Mouse (Mus musculus): ENCODE measurements around the gene Dda1.

Dda1 gene

GRCm38 (mm10) chr8:71467201-71467600 is 1.8 kb upstream of the Dda1 start:
- in situ Hi-C loops (cut with MboI; ENCODE audit: unreplicated experiment in 2 of 2), result no loop called here

GRCm38 (mm10) chr8:71468001-71468400 is 998 bp upstream of the Dda1 start:
- in situ Hi-C loops (cut with MboI; ENCODE audit: unreplicated experiment in 2 of 2), result no loop called here

DNA sequence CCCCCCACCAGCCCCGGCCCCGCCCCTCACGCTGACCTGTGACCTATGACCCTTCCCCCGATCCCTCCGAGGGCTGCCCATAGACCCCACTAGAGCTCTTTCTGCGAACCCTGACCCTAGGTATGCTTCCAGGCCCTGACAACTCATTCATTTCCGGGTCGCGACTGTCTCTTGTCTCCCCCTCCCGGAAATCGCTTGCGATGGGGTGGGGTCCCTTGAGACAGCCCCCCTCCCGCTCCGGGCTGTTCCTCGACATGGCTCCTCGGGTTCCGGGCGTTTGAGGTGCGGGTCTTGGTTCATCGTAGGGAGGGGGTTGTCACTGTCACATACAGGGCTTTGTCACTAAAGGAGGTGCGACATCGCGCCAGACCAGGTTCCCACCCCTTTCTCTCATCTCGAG is 412 bp downstream of the Dda1 start:
- in situ Hi-C loops (cut with MboI; ENCODE audit: unreplicated experiment in 2 of 2), result no loop called here

- in situ Hi-C loops (cut with MboI; ENCODE audit: unreplicated experiment in 2 of 2), result no loop called here
Measured at GRCm38 (mm10) chr8:71470146-71470912, 1.3 kb downstream of the Dda1 start.

DNA sequence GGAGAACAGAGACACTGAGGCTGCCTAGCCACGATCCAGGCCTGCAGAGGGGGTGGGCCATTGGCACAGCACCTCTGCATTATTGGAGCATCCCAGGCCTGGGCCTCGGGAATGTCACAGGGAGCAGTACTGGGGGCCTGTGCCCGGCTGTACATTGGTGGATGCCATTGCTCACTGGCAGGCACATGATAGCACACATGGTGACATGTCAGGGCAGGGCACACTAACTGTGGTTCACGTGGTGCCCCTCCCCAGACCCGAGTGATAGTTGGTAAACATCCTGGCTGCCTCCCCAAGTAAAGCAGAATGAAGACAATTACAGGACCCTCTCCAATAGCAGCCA is 1.9 kb downstream of the Dda1 start:
- in situ Hi-C loops (cut with MboI; ENCODE audit: unreplicated experiment in 2 of 2), result no loop called here

DNA sequence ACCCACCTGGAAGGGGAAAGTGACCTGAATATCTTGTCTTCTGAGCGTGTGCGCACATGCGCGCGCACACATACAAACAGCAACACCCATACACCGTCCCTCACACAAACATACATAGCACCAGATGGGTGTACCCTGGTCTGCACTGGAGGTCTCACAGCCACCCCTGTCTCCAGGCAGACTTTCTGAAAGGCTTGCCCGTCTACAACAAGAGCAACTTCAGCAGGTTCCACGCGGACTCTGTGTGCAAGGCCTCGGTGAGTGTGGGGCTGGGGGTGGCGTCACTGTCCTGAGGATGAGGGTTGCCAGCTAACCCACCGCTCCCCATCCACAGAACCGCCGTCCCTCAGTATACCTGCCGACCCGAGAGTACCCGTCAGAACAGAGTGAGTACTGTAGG is 2.9 kb downstream of the Dda1 start:
- in situ Hi-C loops (cut with MboI; ENCODE audit: unreplicated experiment in 2 of 2), result no loop called here

DNA sequence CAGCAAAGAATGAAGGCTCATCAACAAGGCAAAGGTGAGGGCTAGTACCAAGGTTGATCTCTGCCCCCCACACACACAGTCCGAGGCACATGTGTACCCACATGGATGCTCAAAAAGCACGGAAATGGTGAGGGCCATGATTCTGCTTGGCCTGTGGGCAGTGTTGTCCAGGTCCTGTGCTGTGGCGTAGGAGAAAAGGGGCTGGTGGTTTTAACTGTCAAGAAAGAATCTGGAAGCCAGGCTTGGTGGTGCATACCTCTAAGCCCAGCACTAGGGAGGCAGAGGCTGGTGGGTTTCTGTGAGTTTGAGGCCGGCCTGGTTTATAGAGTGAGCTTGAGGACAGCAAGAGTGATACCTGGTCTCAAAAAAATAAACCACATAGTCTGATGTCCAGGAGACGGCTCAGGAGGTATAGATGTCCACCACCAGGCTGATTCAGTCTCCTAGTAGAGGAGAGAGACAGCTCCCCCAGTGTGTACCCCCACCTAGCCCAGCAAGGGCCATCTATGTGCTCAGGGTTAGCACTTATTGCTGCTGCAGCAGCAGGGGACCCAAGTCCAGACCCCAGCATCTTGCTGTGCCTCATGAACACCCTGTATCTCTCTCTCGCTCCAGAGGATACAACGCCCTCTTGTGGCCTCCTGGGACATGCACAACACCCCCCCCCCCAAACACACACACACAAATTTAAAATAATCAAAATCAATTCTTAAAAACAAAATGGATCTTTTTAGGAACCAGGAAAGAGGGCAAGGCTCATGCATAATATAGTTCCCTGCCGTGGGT is 3.8 kb downstream of the Dda1 start:
- in situ Hi-C loops (cut with MboI; ENCODE audit: unreplicated experiment in 2 of 2), result no loop called here

DNA sequence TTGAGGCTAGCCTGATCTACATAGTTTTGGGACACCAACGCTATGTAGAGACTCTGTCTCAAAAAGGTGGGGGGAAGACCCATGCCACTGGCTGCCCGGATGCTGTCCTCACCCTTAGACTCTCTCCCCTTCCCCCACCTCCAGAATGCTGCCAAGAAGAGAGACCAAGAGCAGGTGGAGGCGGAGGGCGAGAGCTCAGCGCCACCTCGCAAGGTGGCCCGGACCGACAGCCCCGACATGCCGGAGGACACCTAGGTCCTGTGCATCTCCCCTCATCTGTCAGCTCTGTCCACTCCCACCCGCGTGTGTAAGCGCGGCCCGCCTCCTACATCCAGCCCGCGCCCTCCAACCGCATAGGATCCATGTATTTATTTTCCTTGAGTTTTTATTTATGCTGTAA is 5.3 kb downstream of the Dda1 start:
- in situ Hi-C loops (cut with MboI; ENCODE audit: unreplicated experiment in 2 of 2), result no loop called here

- in situ Hi-C loops (cut with MboI; ENCODE audit: unreplicated experiment in 2 of 2), result loop anchor here in 1 of 2 experiments (5.0 kb wide), 1 partner anchor 103 kb away; the partner anchor contains the start of gene Ocel1
Measured at GRCm38 (mm10) chr8:71474785-71475701, 6.0 kb downstream of the Dda1 start.

- in situ Hi-C loops (cut with MboI; ENCODE audit: unreplicated experiment in 2 of 2), result loop anchor here in 1 of 2 experiments (5.0 kb wide), 1 partner anchor 103 kb away; the partner anchor contains the start of gene Ocel1
Measured at GRCm38 (mm10) chr8:71475702-71476075, 6.7 kb downstream of the Dda1 start.

- in situ Hi-C loops (cut with MboI; ENCODE audit: unreplicated experiment in 2 of 2), result loop anchor here in 1 of 2 experiments (5.0 kb wide), 1 partner anchor 104 kb away; the partner anchor contains the start of gene Ocel1
Measured at GRCm38 (mm10) chr8:71476099-71476940, 7.3 kb downstream of the Dda1 start.

GRCm38 (mm10) chr8:71477196-71477845 is 8.3 kb downstream of the Dda1 start:
- in situ Hi-C loops (cut with MboI; ENCODE audit: unreplicated experiment in 2 of 2), result loop anchor here in 1 of 2 experiments (5.0 kb wide), 1 partner anchor 105 kb away; the partner anchor contains the start of gene Ocel1

GRCm38 (mm10) chr8:71478943-71479342 is 9.9 kb downstream of the Dda1 start:
- in situ Hi-C loops (cut with MboI; ENCODE audit: unreplicated experiment in 2 of 2), result loop anchor here in 1 of 2 experiments (5.0 kb wide), 1 partner anchor 107 kb away; the partner anchor contains the start of gene Ocel1

- in situ Hi-C loops (cut with MboI; ENCODE audit: unreplicated experiment in 2 of 2), result no loop called here
Measured at GRCm38 (mm10) chr8:71483932-71484331, 14.9 kb downstream of the Dda1 start.

- in situ Hi-C loops (cut with MboI; ENCODE audit: unreplicated experiment in 2 of 2), result no loop called here
Measured at GRCm38 (mm10) chr8:71484736-71485135, 15.7 kb downstream of the Dda1 start.

- in situ Hi-C loops (cut with MboI; ENCODE audit: unreplicated experiment in 2 of 2), result no loop called here
Measured at GRCm38 (mm10) chr8:71485142-71486135, 16.4 kb downstream of the Dda1 start, which contains the start of gene Ano8. Gene Ano8, minus strand, starts transcription at chr8:71485963.

DNA sequence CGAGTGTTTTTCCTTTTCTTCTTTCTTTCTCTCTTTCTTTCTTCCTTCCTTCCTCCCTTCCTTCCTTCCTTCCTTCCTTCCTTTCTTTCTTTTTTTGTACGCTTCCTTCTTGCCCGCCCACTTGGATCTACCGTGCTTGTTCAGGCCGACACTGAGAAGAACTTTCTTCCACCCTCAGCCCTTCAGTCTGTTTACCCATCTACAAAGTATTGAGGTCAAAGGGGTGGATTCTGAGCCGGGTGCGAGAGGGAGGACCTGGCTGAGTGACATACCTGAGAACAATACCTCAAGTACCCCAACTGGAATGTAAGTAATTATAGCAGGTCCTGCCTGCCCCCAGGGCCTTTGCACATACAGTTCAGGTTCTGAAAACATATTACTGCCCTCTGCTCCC is 17.1 kb downstream of the Dda1 start:
- in situ Hi-C loops (cut with MboI; ENCODE audit: unreplicated experiment in 2 of 2), result no loop called here

All from v-Abl transformed pro-B cells (cell line).